Mouse (Mus musculus) kidney, adult 9 months (tissue): ENCODE data around the gene Hoxa10.
A peak's percentile ranks its signal among the peaks of the same experiment; 100 is the strongest.

Experiments used
- DNase-seq: peaks from one replicate; pipeline ENCODE4 v3.0.0; 2022

Gene Hoxa10

GRCm38 (mm10) chr6:52262463-52263320 lies 22.0 kb upstream of the Hoxa10 start:
- DNase-seq = no peak

GRCm38 (mm10) chr6:52261751-52262462 lies 21.3 kb upstream of the Hoxa10 start:
- no peak for DNase-seq

GRCm38 (mm10) chr6:52260654-52261575 lies 20.3 kb upstream of the Hoxa10 start, which contains the start of gene Hoxa13:
Gene Hoxa13, minus strand, starts transcription at chr6:52260880.
- DNase-seq = no peak

GRCm38 (mm10) chr6:52259811-52260261 lies 19.2 kb upstream of the Hoxa10 start:
- no peak for DNase-seq

- no peak for DNase-seq
Observed at GRCm38 (mm10) chr6:52259081-52259790, 18.6 kb upstream of the Hoxa10 start.

- peak; percentile 90 for DNase-seq
Observed at GRCm38 (mm10) chr6:52256956-52257355, 16.3 kb upstream of the Hoxa10 start.

- DNase-seq = no peak
Observed at GRCm38 (mm10) chr6:52253511-52254500, 13.2 kb upstream of the Hoxa10 start.

GRCm38 (mm10) chr6:52252775-52253376 lies 12.2 kb upstream of the Hoxa10 start:
- DNase-seq = no peak

- DNase-seq = no peak
Observed at GRCm38 (mm10) chr6:52252016-52252774, 11.5 kb upstream of the Hoxa10 start.

- DNase-seq = no peak
Observed at GRCm38 (mm10) chr6:52251177-52251879, 10.7 kb upstream of the Hoxa10 start.

- DNase-seq = no peak
Observed at GRCm38 (mm10) chr6:52249826-52250225, 9.2 kb upstream of the Hoxa10 start.

- no peak for DNase-seq
Observed at GRCm38 (mm10) chr6:52249415-52249738, 8.7 kb upstream of the Hoxa10 start.

- no peak for DNase-seq
Observed at GRCm38 (mm10) chr6:52248638-52249414, 8.2 kb upstream of the Hoxa10 start.

GRCm38 (mm10) chr6:52247766-52248637 lies 7.3 kb upstream of the Hoxa10 start:
- DNase-seq = no peak

GRCm38 (mm10) chr6:52246916-52247315 lies 6.3 kb upstream of the Hoxa10 start:
- no peak for DNase-seq

GRCm38 (mm10) chr6:52246403-52246803 lies 5.7 kb upstream of the Hoxa10 start:
- DNase-seq = peak; percentile 26

GRCm38 (mm10) chr6:52245757-52246142 lies 5.1 kb upstream of the Hoxa10 start, which contains the start of gene Hoxa11:
Gene Hoxa11, minus strand, starts transcription at chr6:52245810.
- peak; percentile 46 for DNase-seq
